Mouse (Mus musculus): ENCODE measurements around the gene Slc2a3. TPM values are rescaled to one million over a fixed set of nuclear protein-coding genes. Genes with fewer than 3 reads are reported as not detected.

The Slc2a3 gene
- polyA plus RNA-seq, 1 experiment from 2014 or later: 12.8 TPM

- H3K36me3 ChIP-seq (ENCODE audit: control insufficient read depth, insufficient read depth, low read length): no peaks in the 10 kb centered on the region
- H3K4me3 ChIP-seq (ENCODE audit: low read depth, low read length): peak overlapping the region; percentile 56
- WGBS: 27% methylated on average over 16 of the region's 16 CpGs
- peak overlapping the region; percentile 100 for H3K27ac ChIP-seq (ENCODE audit: low read length)
- 0 out of 2 replicates have a peak, but pooled peaks cover 2% of the 10 kb centered on the region for H3K4me1 ChIP-seq (ENCODE audit: control insufficient read depth, insufficient read depth, low read length)
- no peak overlapping the region for H3K9ac ChIP-seq (replicated peaks; ENCODE audit: low read depth, low read length)
- no peaks in the 10 kb centered on the region for H3K9me3 ChIP-seq (ENCODE audit: control insufficient read depth, low read depth, low read length)
- H3K27me3 ChIP-seq (ENCODE audit: control insufficient read depth, insufficient read depth, low read length): no peaks in the 10 kb centered on the region
- peak; percentile 51; the same call in 1 of the 2 replicates for ATAC-seq (ENCODE audit: insufficient number of reproducible peaks, insufficient read depth, low FRiP score, low read depth)
- H3K4me2 ChIP-seq (replicated peaks; ENCODE audit: low read depth, low read length): peak overlapping the region; percentile 30
These were observed 10.5 kb upstream of the Slc2a3 start for GRCm38 (mm10) chr6:122811771-122812600.

- Histone ChIP-seq H3K4me2 (replicated peaks; ENCODE audit: low read depth, low read length) (peak overlapping the region; percentile 30), H3K9ac (replicated peaks; ENCODE audit: low read depth, low read length) (peak overlapping the region; percentile 49), H3K27ac (ENCODE audit: low read length) (peak overlapping the region; percentile 100), H3K27me3 (ENCODE audit: control insufficient read depth, insufficient read depth, low read length) (no peaks in the 10 kb centered on the region), H3K4me3 (ENCODE audit: low read depth, low read length) (peak overlapping the region; percentile 56), H3K4me1 (ENCODE audit: control insufficient read depth, insufficient read depth, low read length) (0 out of 2 replicates have a peak, but pooled peaks cover 2% of the 10 kb centered on the region), H3K36me3 (ENCODE audit: control insufficient read depth, insufficient read depth, low read length) (no peaks in the 10 kb centered on the region), H3K9me3 (ENCODE audit: control insufficient read depth, low read depth, low read length) (no peaks in the 10 kb centered on the region)
- peak; percentile 94 for ATAC-seq (ENCODE audit: insufficient number of reproducible peaks, insufficient read depth, low FRiP score, low read depth)
- under 1% methylated on average over 38 of the region's 38 CpGs for WGBS
These were observed 9.8 kb upstream of the Slc2a3 start for GRCm38 (mm10) chr6:122811280-122811652.

GRCm38 (mm10) chr6:122810615-122811279 is 9.3 kb upstream of the Slc2a3 start:
- Histone ChIP-seq H3K9ac (replicated peaks; ENCODE audit: low read depth, low read length) (peak overlapping the region; percentile 49), H3K4me3 (ENCODE audit: low read depth, low read length) (peak overlapping the region; percentile 56), H3K36me3 (ENCODE audit: control insufficient read depth, insufficient read depth, low read length) (no peaks in the 10 kb centered on the region), H3K4me2 (replicated peaks; ENCODE audit: low read depth, low read length) (peak overlapping the region; percentile 65), H3K27me3 (ENCODE audit: control insufficient read depth, insufficient read depth, low read length) (no peaks in the 10 kb centered on the region), H3K27ac (ENCODE audit: low read length) (peak overlapping the region; percentile 100), H3K9me3 (ENCODE audit: control insufficient read depth, low read depth, low read length) (no peaks in the 10 kb centered on the region), H3K4me1 (ENCODE audit: control insufficient read depth, insufficient read depth, low read length) (0 out of 2 replicates have a peak, but pooled peaks cover 2% of the 10 kb centered on the region)
- ATAC-seq (ENCODE audit: insufficient number of reproducible peaks, insufficient read depth, low FRiP score, low read depth): peak; percentile 99
- under 1% methylated on average over 30 of the region's 30 CpGs for WGBS

GRCm38 (mm10) chr6:122810022-122810614 is 8.7 kb upstream of the Slc2a3 start:
- peak overlapping the region; percentile 56 for H3K4me3 ChIP-seq (ENCODE audit: low read depth, low read length)
- peak overlapping the region; percentile 65 for H3K4me2 ChIP-seq (replicated peaks; ENCODE audit: low read depth, low read length)
- WGBS: 1% methylated on average over 11 of the region's 11 CpGs
- peak overlapping the region; percentile 100 for H3K27ac ChIP-seq (ENCODE audit: low read length)
- H3K9me3 ChIP-seq (ENCODE audit: control insufficient read depth, low read depth, low read length): no peaks in the 10 kb centered on the region
- ATAC-seq (ENCODE audit: insufficient number of reproducible peaks, insufficient read depth, low FRiP score, low read depth): no peak
- no peaks in the 10 kb centered on the region for H3K27me3 ChIP-seq (ENCODE audit: control insufficient read depth, insufficient read depth, low read length)
- H3K36me3 ChIP-seq (ENCODE audit: control insufficient read depth, insufficient read depth, low read length): no peaks in the 10 kb centered on the region
- 0 out of 2 replicates have a peak, but pooled peaks cover 2% of the 10 kb centered on the region for H3K4me1 ChIP-seq (ENCODE audit: control insufficient read depth, insufficient read depth, low read length)
- peak overlapping the region; percentile 25; the same call in 1 of the 2 replicates for H3K9ac ChIP-seq (replicated peaks; ENCODE audit: low read depth, low read length)

GRCm38 (mm10) chr6:122804418-122804817 is 3.0 kb upstream of the Slc2a3 start:
- no peak overlapping the region for H3K9ac ChIP-seq (replicated peaks; ENCODE audit: low read depth, low read length)
- 18% methylated on average over 5 of the region's 5 CpGs for WGBS
- no peak overlapping the region for H3K4me2 ChIP-seq (replicated peaks; ENCODE audit: low read depth, low read length)
- no peaks in the 10 kb centered on the region for H3K27me3 ChIP-seq (ENCODE audit: control insufficient read depth, insufficient read depth, low read length)
- H3K4me1 ChIP-seq (ENCODE audit: control insufficient read depth, insufficient read depth, low read length): peaks cover 4% of the 10 kb centered on the region; the same call in 1 of the 2 replicates
- H3K36me3 ChIP-seq (ENCODE audit: control insufficient read depth, insufficient read depth, low read length): no peaks in the 10 kb centered on the region
- peak; percentile 20; the same call in 1 of the 2 replicates for ATAC-seq (ENCODE audit: insufficient number of reproducible peaks, insufficient read depth, low FRiP score, low read depth)
- H3K4me3 ChIP-seq (ENCODE audit: low read depth, low read length): no peak overlapping the region
- no peak overlapping the region for H3K27ac ChIP-seq (ENCODE audit: low read length)
- no peaks in the 10 kb centered on the region for H3K9me3 ChIP-seq (ENCODE audit: control insufficient read depth, low read depth, low read length)

GRCm38 (mm10) chr6:122801801-122802514 is 518 bp upstream of the Slc2a3 start:
- H3K4me2 ChIP-seq (replicated peaks; ENCODE audit: low read depth, low read length): peak overlapping the region; percentile 98
- no peaks in the 10 kb centered on the region for H3K9me3 ChIP-seq (ENCODE audit: control insufficient read depth, low read depth, low read length)
- H3K9ac ChIP-seq (replicated peaks; ENCODE audit: low read depth, low read length): peak overlapping the region; percentile 53
- ATAC-seq (ENCODE audit: insufficient number of reproducible peaks, insufficient read depth, low FRiP score, low read depth): peak; percentile 34; the same call in 1 of the 2 replicates
- H3K4me3 ChIP-seq (ENCODE audit: low read depth, low read length): peak overlapping the region; percentile 50
- no peaks in the 10 kb centered on the region for H3K36me3 ChIP-seq (ENCODE audit: control insufficient read depth, insufficient read depth, low read length)
- no peak overlapping the region for H3K27ac ChIP-seq (ENCODE audit: low read length)
- peaks cover 4% of the 10 kb centered on the region; the same call in 1 of the 2 replicates for H3K4me1 ChIP-seq (ENCODE audit: control insufficient read depth, insufficient read depth, low read length)
- 3% methylated on average over 34 of the region's 34 CpGs for WGBS
- no peaks in the 10 kb centered on the region for H3K27me3 ChIP-seq (ENCODE audit: control insufficient read depth, insufficient read depth, low read length)

GRCm38 (mm10) chr6:122800640-122801300 is 670 bp downstream of the Slc2a3 start:
- Histone ChIP-seq H3K27ac (ENCODE audit: low read length) (no peak overlapping the region), H3K27me3 (ENCODE audit: control insufficient read depth, insufficient read depth, low read length) (no peaks in the 10 kb centered on the region)
- ATAC-seq (ENCODE audit: insufficient number of reproducible peaks, insufficient read depth, low FRiP score, low read depth): no peak

More at GRCm38 (mm10) chr6:122800640-122801300, 670 bp downstream of the Slc2a3 start:
- peak overlapping the region; percentile 50 for H3K4me3 ChIP-seq (ENCODE audit: low read depth, low read length)
- peaks cover 4% of the 10 kb centered on the region; the same call in 1 of the 2 replicates for H3K4me1 ChIP-seq (ENCODE audit: control insufficient read depth, insufficient read depth, low read length)
- H3K36me3 ChIP-seq (ENCODE audit: control insufficient read depth, insufficient read depth, low read length): no peaks in the 10 kb centered on the region
- H3K4me2 ChIP-seq (replicated peaks; ENCODE audit: low read depth, low read length): peak overlapping the region; percentile 98
- no peaks in the 10 kb centered on the region for H3K9me3 ChIP-seq (ENCODE audit: control insufficient read depth, low read depth, low read length)
- 42% methylated on average over 10 of the region's 10 CpGs for WGBS
- peak overlapping the region; percentile 53; the same call in 1 of the 2 replicates for H3K9ac ChIP-seq (replicated peaks; ENCODE audit: low read depth, low read length)

Measured in stomach, embryonic 14.5 days (tissue).